Mouse (Mus musculus): Measurements from ENCODE around the gene Ahsg. TPM values are rescaled to one million over a fixed set of nuclear protein-coding genes. Genes with fewer than 3 reads are reported as not detected.

Ahsg gene
- not detected in 2 replicates for total RNA-seq (2023)

GRCm38 (mm10) chr16:22890683-22891510, at the start of gene Ahsg:
Gene Ahsg, plus strand, starts transcription at chr16:22891277.

GRCm38 (mm10) chr16:22857431-22858113, 33.5 kb upstream of the Ahsg start, which contains the start of the genes Tbccd1 and Dnajb11:
Gene Tbccd1, minus strand, starts transcription at chr16:22857669.
Gene Dnajb11, plus strand, starts transcription at chr16:22857845.

GRCm38 (mm10) chr16:22918034-22918433, 27.0 kb downstream of the Ahsg start, which contains the start of gene Fetub:
Gene Fetub, plus strand, starts transcription at chr16:22918334.

Other genes starting within 250 kb of the Ahsg start
- gene Dgkg, start 234.1 kb upstream of the Ahsg start, total RNA-seq (2023), result 47.8 and 71.8 TPM in 2 replicates
- not detected in 2 replicates for gene Crygs, start 79.7 kb upstream of the Ahsg start, total RNA-seq (2023)
- gene Tbccd1, start 33.6 kb upstream of the Ahsg start, total RNA-seq (2023), result 7.6 and 10.4 TPM in 2 replicates
- 52.9 and 62.5 TPM in 2 replicates for gene Dnajb11, start 33.4 kb upstream of the Ahsg start, total RNA-seq (2023)
- not detected in 2 replicates for gene Fetub, start 27.1 kb downstream of the Ahsg start, total RNA-seq (2023)
- gene Hrg, start 59.8 kb downstream of the Ahsg start, total RNA-seq (2023), result not detected in 2 replicates
- gene Kng2, start 138.2 kb downstream of the Ahsg start, total RNA-seq (2023), result not detected in 2 replicates
- gene Kng1, start 166.6 kb downstream of the Ahsg start, total RNA-seq (2023), result 0.32 TPM in 1 of 2 replicates, not detected in the other
- gene Eif4a2, start 216.2 kb downstream of the Ahsg start, total RNA-seq (2023), result 392 and 448 TPM in 2 replicates
- 13.1 and 15.5 TPM in 2 replicates for gene Rfc4, start 236.5 kb downstream of the Ahsg start, total RNA-seq (2023)

Data from neutrophil, adult 65 days (primary cell).